In genomic region chr1:193315705-193316357, GRCm38 (mm10) we compare ENCODE assay signal across 9 mouse cellular contexts. TPM values are rescaled to one million over a fixed set of nuclear protein-coding genes. Genes with fewer than 3 reads are reported as not detected.
DNase-seq lines count a peak whose midpoint lies in the region; ATAC-seq lines count a peak whose summit lies in the region.
"Had no signal": no experiment of that assay in that cellular context is flagged by ENCODE, and none has a peak within 500 bp of the region (broad histone marks: within the 10 kb centered on the region; RNA-seq: fewer than 3 reads in every experiment).

No protein-coding gene starts in this region.

- no peak for ATAC-seq in liver, embryonic 11.5 days (replicated peaks; ENCODE audit: low FRiP score)
- no peak for ATAC-seq in midbrain, embryonic 14.5 days (ENCODE audit: low FRiP score, low TSS enrichment)

- no peak overlapping the region for H3K9ac ChIP-seq in liver, embryonic 11.5 days (ENCODE audit: low read depth, low read length)
- no peak overlapping the region for H3K9ac ChIP-seq in midbrain, embryonic 14.5 days (replicated peaks; ENCODE audit: low read length)

- no peaks in the 10 kb centered on the region for H3K4me1 ChIP-seq in liver, embryonic 11.5 days (replicated peaks; ENCODE audit: control insufficient read depth, insufficient read depth, low read length)
- H3K4me1 ChIP-seq in midbrain, embryonic 14.5 days (ENCODE audit: control insufficient read depth, insufficient read depth, low read length): 0 out of 2 replicates have a peak, but pooled peaks cover 4% of the 10 kb centered on the region

- 60% methylated on average over 5 of the region's 5 CpGs for WGBS in liver, embryonic 11.5 days
- 74% methylated on average over 5 of the region's 5 CpGs for WGBS in midbrain, embryonic 14.5 days

- H3K27me3 ChIP-seq in liver, embryonic 11.5 days (replicated peaks; ENCODE audit: control insufficient read depth, insufficient read depth, low read length): no peaks in the 10 kb centered on the region
- H3K27me3 ChIP-seq in midbrain, embryonic 14.5 days (ENCODE audit: control insufficient read depth, insufficient read depth, low read length): no peaks in the 10 kb centered on the region

- H3K9me3 ChIP-seq in liver, embryonic 11.5 days (ENCODE audit: control insufficient read depth, low read length): no peaks in the 10 kb centered on the region
- no peaks in the 10 kb centered on the region for H3K9me3 ChIP-seq in midbrain, embryonic 14.5 days (ENCODE audit: control insufficient read depth, low read length)

- H3K36me3 ChIP-seq in liver, embryonic 11.5 days (ENCODE audit: control insufficient read depth, insufficient read depth, low read length): no peaks in the 10 kb centered on the region
- no peaks in the 10 kb centered on the region for H3K36me3 ChIP-seq in midbrain, embryonic 14.5 days (ENCODE audit: control insufficient read depth, insufficient read depth, low read length)

- H3K4me2 ChIP-seq in liver, embryonic 11.5 days: no peak overlapping the region
- H3K4me2 ChIP-seq in midbrain, embryonic 14.5 days (ENCODE audit: low read length): no peak overlapping the region

- no peak overlapping the region for H3K27ac ChIP-seq in liver, embryonic 11.5 days (ENCODE audit: low read depth, low read length)
- no peak overlapping the region for H3K27ac ChIP-seq in midbrain, embryonic 14.5 days (replicated peaks; ENCODE audit: low read depth, low read length)

- no peak overlapping the region for H3K4me3 ChIP-seq in liver, embryonic 11.5 days (ENCODE audit: low read depth, low read length)
- no peak overlapping the region for H3K4me3 ChIP-seq in midbrain, embryonic 14.5 days (replicated peaks; ENCODE audit: low read depth, low read length)

- peak; percentile 36 for DNase-seq in liver
- DNase-seq in liver, embryonic 11.5 days (ENCODE audit: low spot score): no peak
- DNase-seq in cerebellum, adult 11-12 months: peak; percentile 94
- DNase-seq in heart, adult 11 months: peak; percentile 100
- peak; percentile 83 for DNase-seq in kidney, adult 9 months
- DNase-seq in lung, postnatal 25 days (ENCODE audit: low spot score): peak; percentile 79
- DNase-seq in spleen, postnatal 10 days (ENCODE audit: low spot score in 2 of 2): no peak
- no peak for DNase-seq in midbrain, embryonic 14.5 days

RNA-seq across cellular contexts. Expression of gene G0s2, which starts 42.8 kb away (rescaled TPM):
- 33.2 and 33.3 TPM in 2 replicates for polyA plus RNA-seq in liver, embryonic 11.5 days (2014; fragmentation: Nextera tagmentation; extraction: Ambion mirVana)
- polyA plus RNA-seq in midbrain, embryonic 14.5 days (2014; fragmentation: Nextera tagmentation; extraction: Ambion mirVana): 5.7 and 7.4 TPM in 2 replicates

RNA-seq across cellular contexts. Expression of gene Hsd11b1, which starts 52.0 kb away (rescaled TPM):
- 1.1 and 1.8 TPM in 2 replicates for polyA plus RNA-seq in liver, embryonic 11.5 days (2014; fragmentation: Nextera tagmentation; extraction: Ambion mirVana)
- 0.22 TPM in 1 of 2 replicates, not detected in the other for polyA plus RNA-seq in midbrain, embryonic 14.5 days (2014; fragmentation: Nextera tagmentation; extraction: Ambion mirVana)
- polyA plus RNA-seq: neural tube, embryonic 14.5 days had no signal

RNA-seq across cellular contexts. Expression of gene Camk1g, which starts 54.3 kb away (rescaled TPM):
- 3.3 TPM in 2 replicates for polyA plus RNA-seq in liver, embryonic 11.5 days (2014; fragmentation: Nextera tagmentation; extraction: Ambion mirVana)
- polyA plus RNA-seq in midbrain, embryonic 14.5 days (2014; fragmentation: Nextera tagmentation; extraction: Ambion mirVana): 46.0 and 47.7 TPM in 2 replicates

Comparison
In these comparisons a context has a peak if more than half of its experiments do, and no peak if none do; other contexts are left out.
1. DNase-seq: peak in liver (single experiment), cerebellum, adult 11-12 months (single experiment), heart, adult 11 months (single experiment), kidney, adult 9 months (single experiment) and lung, postnatal 25 days (single experiment); none in liver, embryonic 11.5 days (single experiment), spleen, postnatal 10 days (0 of 2) and midbrain, embryonic 14.5 days (single experiment).
2. RNA of gene Camk1g, which starts 54.3 kb away (polyA plus RNA-seq): 46.0 to 47.7 TPM in midbrain, embryonic 14.5 days; 3.3 TPM in liver, embryonic 11.5 days; every median in the first group is over 10 times any median in the second.